Mouse (Mus musculus): ENCODE measurements around the gene Acvr2a. TPM values are rescaled to one million over a fixed set of nuclear protein-coding genes. Genes with fewer than 3 reads are reported as not detected.

Acvr2a gene
- polyA plus RNA-seq (2014; fragmentation: Nextera tagmentation; extraction: Ambion mirVana): 21.2 and 23.3 TPM in 2 replicates

DNA sequence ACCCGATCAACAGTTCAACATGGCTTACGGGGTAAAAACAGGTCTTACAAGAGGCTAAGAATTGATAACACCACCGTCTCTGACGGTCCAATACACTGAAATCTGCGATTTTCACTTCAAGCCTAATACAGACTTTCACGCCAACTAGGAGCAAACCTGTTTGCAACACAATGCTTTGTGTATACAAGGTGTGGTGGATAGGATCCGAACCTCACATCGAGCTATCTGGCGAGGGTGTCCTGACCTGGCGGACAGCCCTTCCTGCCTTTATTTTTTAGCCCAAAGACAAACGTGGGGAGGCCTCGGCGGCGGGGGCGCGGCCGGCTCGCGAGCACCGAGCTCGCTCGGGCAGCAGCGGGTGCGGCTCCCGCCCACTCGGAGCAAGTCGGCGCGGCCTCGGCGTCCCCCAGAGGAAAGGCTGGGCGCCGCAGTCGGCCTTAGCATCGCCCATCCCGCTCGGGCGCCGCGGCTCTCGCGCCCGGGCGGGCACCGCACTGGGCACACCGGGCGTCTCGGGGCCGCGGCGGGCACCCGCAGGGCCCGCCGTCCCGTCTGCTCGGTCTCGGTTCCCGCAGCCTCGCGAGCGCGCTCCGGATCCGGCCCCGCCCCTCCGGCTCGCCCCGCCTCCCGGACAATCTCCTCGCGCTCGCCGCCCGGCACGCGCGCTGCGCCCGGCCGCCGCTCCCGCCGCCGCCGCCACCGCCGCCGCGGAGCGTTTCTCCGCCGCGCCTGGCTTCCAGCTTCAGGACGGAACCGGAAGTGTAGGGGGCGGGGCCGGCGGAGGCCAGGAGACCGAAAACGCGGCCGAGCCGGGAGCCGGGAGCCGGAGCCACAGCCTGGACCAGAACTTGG, at the start of gene Acvr2a:
Acvr2a (plus strand) TSS at position 739 of the 852 bp plus-strand sequence.
- Histone ChIP-seq H3K9ac (ENCODE audit: low read length) (peak within 1 kb of the TSS; percentile 90), H3K4me3 (ENCODE audit: low read depth, low read length) (peak within 1 kb of the TSS; percentile 84), H3K27me3 (ENCODE audit: control insufficient read depth, insufficient read depth, low read length) (no peaks in the 10 kb centered on the region), H3K27ac (replicated peaks; ENCODE audit: low read depth, low read length) (peak within 1 kb of the TSS; percentile 92), H3K4me1 (ENCODE audit: control insufficient read depth, insufficient read depth, low read length) (peaks cover 5% of the 10 kb centered on the region; the same call in 1 of the 2 replicates), H3K36me3 (ENCODE audit: control insufficient read depth, insufficient read depth, low read length) (no peaks in the 10 kb centered on the region), H3K4me2 (ENCODE audit: low read depth, severe bottlenecking) (peak within 1 kb of the TSS; percentile 72), H3K9me3 (ENCODE audit: control insufficient read depth, low read length) (no peaks in the 10 kb centered on the region)
- DNase-seq (ENCODE audit: low spot score) (peak; percentile 93), ATAC-seq (ENCODE audit: insufficient number of reproducible peaks, low FRiP score, low TSS enrichment, low read depth) (peak; percentile 85)
- WGBS: under 1% methylated on average over 64 of the region's 105 CpGs

- H3K27me3 ChIP-seq (ENCODE audit: control insufficient read depth, insufficient read depth, low read length): no peaks in the 10 kb centered on the region
- ATAC-seq (ENCODE audit: insufficient number of reproducible peaks, low FRiP score, low TSS enrichment, low read depth) (no peak), DNase-seq (ENCODE audit: low spot score) (no peak)
- WGBS: 90% methylated on average over 5 of the region's 5 CpGs
- no peaks in the 10 kb centered on the region for H3K9me3 ChIP-seq (ENCODE audit: control insufficient read depth, low read length)
- H3K27ac ChIP-seq (replicated peaks; ENCODE audit: low read depth, low read length): no peak overlapping the region
- H3K4me1 ChIP-seq (ENCODE audit: control insufficient read depth, insufficient read depth, low read length): no peaks in the 10 kb centered on the region
- no peak overlapping the region for H3K4me2 ChIP-seq (ENCODE audit: low read depth, severe bottlenecking)
- H3K36me3 ChIP-seq (ENCODE audit: control insufficient read depth, insufficient read depth, low read length): no peaks in the 10 kb centered on the region
- H3K9ac ChIP-seq (ENCODE audit: low read length): no peak overlapping the region
- no peak overlapping the region for H3K4me3 ChIP-seq (ENCODE audit: low read depth, low read length)
Observed at GRCm38 (mm10) chr2:48766513-48766912, 47.4 kb upstream of the Acvr2a start.

DNA sequence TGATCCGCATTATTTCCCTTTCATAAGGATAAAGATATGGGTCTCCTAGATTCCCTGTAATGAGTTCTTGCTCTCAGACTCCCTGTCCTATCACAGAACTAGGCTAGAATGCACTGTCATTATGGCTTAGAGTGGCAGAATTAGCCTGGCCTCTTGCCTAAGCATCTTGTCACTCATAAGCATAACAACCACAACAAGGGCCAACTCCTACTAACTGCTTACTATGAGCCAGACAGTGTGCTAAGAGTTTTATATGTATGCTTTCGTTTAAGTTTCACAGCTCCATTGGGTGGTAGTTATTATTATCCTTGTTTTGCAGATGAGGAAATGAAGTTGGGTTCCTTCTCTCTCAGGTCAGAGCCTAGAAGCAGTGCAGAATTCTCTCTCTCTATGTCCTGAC, 46.1 kb upstream of the Acvr2a start:
- no peak for DNase-seq (ENCODE audit: low spot score)

DNA sequence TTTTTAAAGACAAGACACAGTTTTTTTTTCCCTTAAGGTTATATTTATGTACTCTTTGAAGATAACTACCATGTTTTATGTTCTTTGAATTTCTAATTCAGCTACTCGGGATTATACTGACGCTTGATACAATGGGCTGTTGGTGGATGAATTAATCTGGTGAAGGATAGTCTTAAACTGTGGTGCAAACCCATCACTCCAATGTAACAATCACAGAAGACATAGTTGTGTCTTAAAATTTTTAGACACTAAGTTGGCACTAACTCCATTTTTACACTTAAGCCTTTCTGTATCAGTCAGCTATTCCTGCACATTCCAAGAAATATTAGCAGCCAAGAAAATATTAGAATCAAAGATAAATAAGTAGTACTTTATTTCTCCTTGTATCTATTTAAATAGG, 45.7 kb upstream of the Acvr2a start:
- Histone ChIP-seq H3K9ac (ENCODE audit: low read length) (no peak overlapping the region), H3K4me2 (ENCODE audit: low read depth, severe bottlenecking) (no peak overlapping the region), H3K27ac (replicated peaks; ENCODE audit: low read depth, low read length) (no peak overlapping the region), H3K9me3 (ENCODE audit: control insufficient read depth, low read length) (no peaks in the 10 kb centered on the region), H3K4me3 (ENCODE audit: low read depth, low read length) (no peak overlapping the region), H3K27me3 (ENCODE audit: control insufficient read depth, insufficient read depth, low read length) (no peaks in the 10 kb centered on the region), H3K36me3 (ENCODE audit: control insufficient read depth, insufficient read depth, low read length) (no peaks in the 10 kb centered on the region), H3K4me1 (ENCODE audit: control insufficient read depth, insufficient read depth, low read length) (no peaks in the 10 kb centered on the region)
- WGBS: 92% methylated on average over 2 of the region's 2 CpGs
- ATAC-seq (ENCODE audit: insufficient number of reproducible peaks, low FRiP score, low TSS enrichment, low read depth) (no peak), DNase-seq (ENCODE audit: low spot score) (no peak)

More for the DNA sequence above, 46.1 kb upstream of the Acvr2a start:
- Histone ChIP-seq H3K4me1 (ENCODE audit: control insufficient read depth, insufficient read depth, low read length) (no peaks in the 10 kb centered on the region), H3K9ac (ENCODE audit: low read length) (no peak overlapping the region), H3K9me3 (ENCODE audit: control insufficient read depth, low read length) (no peaks in the 10 kb centered on the region), H3K27ac (replicated peaks; ENCODE audit: low read depth, low read length) (no peak overlapping the region), H3K4me3 (ENCODE audit: low read depth, low read length) (no peak overlapping the region), H3K36me3 (ENCODE audit: control insufficient read depth, insufficient read depth, low read length) (no peaks in the 10 kb centered on the region), H3K4me2 (ENCODE audit: low read depth, severe bottlenecking) (no peak overlapping the region), H3K27me3 (ENCODE audit: control insufficient read depth, insufficient read depth, low read length) (no peaks in the 10 kb centered on the region)
- ATAC-seq (ENCODE audit: insufficient number of reproducible peaks, low FRiP score, low TSS enrichment, low read depth): no peak
- 91% methylated on average over 2 of the region's 2 CpGs for WGBS

- Histone ChIP-seq H3K4me3 (ENCODE audit: low read depth, low read length) (no peak overlapping the region), H3K9me3 (ENCODE audit: control insufficient read depth, low read length) (no peaks in the 10 kb centered on the region), H3K27ac (replicated peaks; ENCODE audit: low read depth, low read length) (no peak overlapping the region), H3K36me3 (ENCODE audit: control insufficient read depth, insufficient read depth, low read length) (no peaks in the 10 kb centered on the region), H3K4me1 (ENCODE audit: control insufficient read depth, insufficient read depth, low read length) (no peaks in the 10 kb centered on the region), H3K4me2 (ENCODE audit: low read depth, severe bottlenecking) (no peak overlapping the region), H3K9ac (ENCODE audit: low read length) (no peak overlapping the region), H3K27me3 (ENCODE audit: control insufficient read depth, insufficient read depth, low read length) (no peaks in the 10 kb centered on the region)
- WGBS: 80% methylated on average over 7 of the region's 7 CpGs
- DNase-seq (ENCODE audit: low spot score) (no peak), ATAC-seq (ENCODE audit: insufficient number of reproducible peaks, low FRiP score, low TSS enrichment, low read depth) (no peak)
Observed at GRCm38 (mm10) chr2:48770100-48770499, 43.8 kb upstream of the Acvr2a start.

DNA sequence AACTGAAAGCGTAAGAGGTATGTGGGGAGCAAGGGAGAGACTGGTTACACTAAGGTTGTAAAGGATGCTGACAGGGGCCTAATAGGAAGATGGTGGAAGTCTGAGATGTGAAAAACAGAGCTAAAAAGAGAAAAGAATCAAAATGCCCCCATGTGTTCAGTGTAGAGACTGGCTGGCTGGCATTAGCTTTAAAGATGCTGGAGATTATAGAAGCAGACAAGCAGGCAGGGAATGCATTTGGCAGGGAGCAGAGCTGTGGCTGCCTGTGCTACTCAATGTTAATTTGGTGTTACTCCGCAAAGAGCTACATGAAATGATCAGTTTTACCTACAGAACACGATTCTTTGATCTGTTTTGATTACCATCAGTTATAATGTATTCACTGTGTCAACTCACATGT, 43.3 kb upstream of the Acvr2a start:
- Histone ChIP-seq H3K36me3 (ENCODE audit: control insufficient read depth, insufficient read depth, low read length) (no peaks in the 10 kb centered on the region), H3K9ac (ENCODE audit: low read length) (no peak overlapping the region), H3K4me3 (ENCODE audit: low read depth, low read length) (no peak overlapping the region), H3K27ac (replicated peaks; ENCODE audit: low read depth, low read length) (no peak overlapping the region), H3K4me2 (ENCODE audit: low read depth, severe bottlenecking) (no peak overlapping the region), H3K27me3 (ENCODE audit: control insufficient read depth, insufficient read depth, low read length) (no peaks in the 10 kb centered on the region), H3K9me3 (ENCODE audit: control insufficient read depth, low read length) (no peaks in the 10 kb centered on the region), H3K4me1 (ENCODE audit: control insufficient read depth, insufficient read depth, low read length) (no peaks in the 10 kb centered on the region)
- ATAC-seq (ENCODE audit: insufficient number of reproducible peaks, low FRiP score, low TSS enrichment, low read depth) (no peak), DNase-seq (ENCODE audit: low spot score) (no peak)
- 90% methylated on average over 3 of the region's 3 CpGs for WGBS

GRCm38 (mm10) chr2:48775281-48775680, 38.6 kb upstream of the Acvr2a start:
- Histone ChIP-seq H3K27ac (replicated peaks; ENCODE audit: low read depth, low read length) (no peak overlapping the region), H3K4me2 (ENCODE audit: low read depth, severe bottlenecking) (no peak overlapping the region), H3K9me3 (ENCODE audit: control insufficient read depth, low read length) (no peaks in the 10 kb centered on the region), H3K4me1 (ENCODE audit: control insufficient read depth, insufficient read depth, low read length) (no peaks in the 10 kb centered on the region), H3K4me3 (ENCODE audit: low read depth, low read length) (no peak overlapping the region), H3K27me3 (ENCODE audit: control insufficient read depth, insufficient read depth, low read length) (no peaks in the 10 kb centered on the region), H3K9ac (ENCODE audit: low read length) (no peak overlapping the region), H3K36me3 (ENCODE audit: control insufficient read depth, insufficient read depth, low read length) (no peaks in the 10 kb centered on the region)
- ATAC-seq (ENCODE audit: insufficient number of reproducible peaks, low FRiP score, low TSS enrichment, low read depth): no peak
- WGBS: 93% methylated on average over 3 of the region's 3 CpGs
- no peak for DNase-seq (ENCODE audit: low spot score)

- H3K4me3 ChIP-seq (ENCODE audit: low read depth, low read length): no peak overlapping the region
- H3K27me3 ChIP-seq (ENCODE audit: control insufficient read depth, insufficient read depth, low read length): no peaks in the 10 kb centered on the region
- H3K4me2 ChIP-seq (ENCODE audit: low read depth, severe bottlenecking): no peak overlapping the region
- peaks cover 2% of the 10 kb centered on the region; the same call in 1 of the 2 replicates for H3K9me3 ChIP-seq (ENCODE audit: control insufficient read depth, low read length)
- H3K9ac ChIP-seq (ENCODE audit: low read length): no peak overlapping the region
- no peak overlapping the region for H3K27ac ChIP-seq (replicated peaks; ENCODE audit: low read depth, low read length)
- H3K36me3 ChIP-seq (ENCODE audit: control insufficient read depth, insufficient read depth, low read length): no peaks in the 10 kb centered on the region
- no peaks in the 10 kb centered on the region for H3K4me1 ChIP-seq (ENCODE audit: control insufficient read depth, insufficient read depth, low read length)
- 76% methylated on average over 3 of the region's 3 CpGs for WGBS
- DNase-seq (ENCODE audit: low spot score) (no peak), ATAC-seq (ENCODE audit: insufficient number of reproducible peaks, low FRiP score, low TSS enrichment, low read depth) (no peak)
Observed at GRCm38 (mm10) chr2:48788901-48789300, 25.0 kb upstream of the Acvr2a start.
